25 mouse cellular contexts compared by ENCODE assay signal in the genomic region with DNA sequence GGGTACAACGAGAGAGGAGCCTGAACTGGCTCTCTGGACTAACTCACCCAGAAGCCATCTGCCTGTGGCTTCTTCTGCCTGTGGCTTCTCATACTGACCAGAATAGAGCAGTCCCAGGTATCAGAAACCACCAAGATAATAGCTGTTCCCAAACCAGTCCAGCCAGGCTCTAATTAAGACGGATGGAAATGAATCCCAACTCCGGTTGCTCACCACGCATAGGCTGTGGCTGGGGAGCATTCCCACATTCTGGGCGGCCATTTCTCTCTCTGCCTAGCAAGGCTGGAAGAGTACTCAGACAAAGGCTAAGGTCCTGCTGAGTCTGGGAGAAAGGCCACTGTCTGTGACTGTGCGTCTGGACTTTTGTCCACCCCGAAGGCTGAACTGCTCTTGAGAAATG. TPM values are rescaled to one million over a fixed set of nuclear protein-coding genes. Genes with fewer than 3 reads are reported as not detected.
A peak's percentile ranks its signal among the peaks of the same experiment; 100 is the strongest.
DNase-seq lines count a peak whose midpoint lies in the region; ATAC-seq and TF ChIP-seq lines count a peak whose summit lies in the region.
"Had no signal": no experiment of that assay in that cellular context is flagged by ENCODE, and none has a peak within 500 bp of the region (broad histone marks: within the 10 kb centered on the region; RNA-seq: fewer than 3 reads in every experiment).

No protein-coding gene starts in this region.

- no peak for TF ChIP-seq CTCF in heart, adult 2 months (IDR thresholded peaks at IDR 0.05)
- TF ChIP-seq CTCF in liver, adult 2 months (IDR thresholded peaks at IDR 0.05; ENCODE audit: low read depth, low read length) = no peak

- H3K9ac ChIP-seq in heart, adult 2 months (ENCODE audit: low read depth, low read length) = no peak overlapping the region
- H3K9ac ChIP-seq in liver, adult 2 months (ENCODE audit: low read depth, low read length) = no peak overlapping the region
- no peak overlapping the region for H3K9ac ChIP-seq in liver, embryonic 11.5 days (ENCODE audit: low read depth, low read length)
- H3K9ac ChIP-seq in intestine, embryonic 16.5 days (ENCODE audit: low read depth, low read length) = no peak overlapping the region
- H3K9ac ChIP-seq: embryonic facial prominence, embryonic 12.5 days; forebrain, postnatal 0 days; hindbrain, embryonic 12.5 days; liver, embryonic 15.5 days; lung, embryonic 15.5 days; midbrain, embryonic 15.5 days had no signal

- TF ChIP-seq EP300 in heart, adult 2 months (IDR thresholded peaks at IDR 0.05; ENCODE audit: insufficient read depth, low read depth, low read length) = no peak

- peaks cover 8% of the 10 kb centered on the region for H3K4me1 ChIP-seq in heart, adult 2 months (ENCODE audit: control insufficient read depth, insufficient read depth, low read length)
- peaks cover 17% of the 10 kb centered on the region for H3K4me1 ChIP-seq in liver, adult 2 months (ENCODE audit: control insufficient read depth, insufficient read depth, low read length)
- H3K4me1 ChIP-seq in liver, embryonic 11.5 days (replicated peaks; ENCODE audit: control insufficient read depth, insufficient read depth, low read length) = no peaks in the 10 kb centered on the region; the same call in 1 of the 2 replicates
- H3K4me1 ChIP-seq in intestine, embryonic 16.5 days (ENCODE audit: control insufficient read depth, insufficient read depth, low read length) = peaks cover 4% of the 10 kb centered on the region
- H3K4me1 ChIP-seq: liver, embryonic 15.5 days had no signal

- 75% methylated on average over 7 of the region's 7 CpGs for WGBS in heart, adult 2 months
- 71% methylated on average over 7 of the region's 7 CpGs for WGBS in liver, adult 2 months
- 66% methylated on average over 7 of the region's 7 CpGs for WGBS in liver, embryonic 11.5 days
- 77% methylated on average over 7 of the region's 7 CpGs for WGBS in intestine, embryonic 16.5 days

- no peaks in the 10 kb centered on the region for H3K9me3 ChIP-seq in liver, embryonic 11.5 days (ENCODE audit: control insufficient read depth, low read length)
- no peaks in the 10 kb centered on the region for H3K9me3 ChIP-seq in intestine, embryonic 16.5 days (ENCODE audit: control insufficient read depth, low read length)
- H3K9me3 ChIP-seq: embryonic facial prominence, embryonic 12.5 days; forebrain, embryonic 10.5 days; hindbrain, embryonic 12.5 days; liver, embryonic 15.5 days; lung, embryonic 15.5 days; midbrain, embryonic 10.5 days; midbrain, embryonic 15.5 days had no signal

- no peak for TF ChIP-seq POLR2A in heart, adult 2 months (IDR thresholded peaks at IDR 0.05; ENCODE audit: insufficient read depth, low read depth, low read length)
- no peak for TF ChIP-seq POLR2A in liver, adult 2 months (IDR thresholded peaks at IDR 0.05; ENCODE audit: extremely low read depth, insufficient read depth, low read length)

- DNase-seq in embryo, embryonic 11 days = peak; percentile 18
- no peak for DNase-seq in embryo, embryonic 10.5 days (ENCODE audit: low spot score)
- no peak for DNase-seq in heart, adult 2 months
- no peak for DNase-seq in heart, postnatal 14 days
- DNase-seq in liver, adult 2 months (ENCODE audit: extremely low read depth, low read depth, low spot score) = peak; percentile 57
- no peak for DNase-seq in liver, embryonic 11.5 days (ENCODE audit: low spot score)
- DNase-seq: adrenal gland, postnatal 36 days; gastrocnemius, postnatal 36 days; kidney, adult 9 months; kidney, postnatal 10 days; spleen, adult 18-20 months; thymus, postnatal 14 days had no signal

- H3K79me2 ChIP-seq in heart, adult 2 months (replicated peaks; ENCODE audit: control insufficient read depth, insufficient read depth, low read length) = no peaks in the 10 kb centered on the region
- peaks cover 30% of the 10 kb centered on the region for H3K79me2 ChIP-seq in liver, adult 2 months (ENCODE audit: control insufficient read depth, insufficient read depth, low read length)

- H3K27ac ChIP-seq in heart, adult 2 months = peak overlapping the region; percentile 47
- H3K27ac ChIP-seq in liver, adult 2 months (replicated peaks; ENCODE audit: insufficient read depth, low read depth, low read length) = no peak overlapping the region
- H3K27ac ChIP-seq in liver, embryonic 11.5 days (ENCODE audit: low read depth, low read length) = no peak overlapping the region
- H3K27ac ChIP-seq in intestine, embryonic 16.5 days (ENCODE audit: low read length) = no peak overlapping the region
- H3K27ac ChIP-seq: embryonic facial prominence, embryonic 12.5 days; forebrain, embryonic 10.5 days; hindbrain, embryonic 12.5 days; liver, embryonic 15.5 days; lung, embryonic 15.5 days; midbrain, embryonic 10.5 days; midbrain, embryonic 15.5 days had no signal

- H3K36me3 ChIP-seq in heart, adult 2 months (ENCODE audit: control insufficient read depth, insufficient read depth, low read length) = no peaks in the 10 kb centered on the region
- peaks cover 5% of the 10 kb centered on the region for H3K36me3 ChIP-seq in liver, adult 2 months (ENCODE audit: control insufficient read depth, insufficient read depth, low read length)
- no peaks in the 10 kb centered on the region for H3K36me3 ChIP-seq in liver, embryonic 11.5 days (ENCODE audit: control insufficient read depth, insufficient read depth, low read length)
- H3K36me3 ChIP-seq in intestine, embryonic 16.5 days (ENCODE audit: control insufficient read depth, insufficient read depth, low read length) = no peaks in the 10 kb centered on the region
- H3K36me3 ChIP-seq: embryonic facial prominence, embryonic 12.5 days; forebrain, embryonic 10.5 days; hindbrain, embryonic 12.5 days; liver, embryonic 15.5 days; lung, embryonic 15.5 days; midbrain, embryonic 10.5 days; midbrain, embryonic 15.5 days had no signal

- H3K4me2 ChIP-seq in liver, embryonic 11.5 days = no peak overlapping the region
- H3K4me2 ChIP-seq in intestine, embryonic 16.5 days (ENCODE audit: low read depth, low read length) = no peak overlapping the region
- H3K4me2 ChIP-seq: embryonic facial prominence, embryonic 12.5 days; hindbrain, embryonic 12.5 days; liver, embryonic 15.5 days; lung, embryonic 15.5 days; midbrain, embryonic 15.5 days had no signal

- no peak for ATAC-seq in liver, embryonic 11.5 days (replicated peaks; ENCODE audit: low FRiP score)
- no peak for ATAC-seq in intestine, embryonic 16.5 days
- ATAC-seq: CD4-positive, CD25-positive, alpha-beta regulatory T cell, adult 4 months; forebrain, postnatal 0 days; intestine, postnatal 0 days; midbrain, embryonic 15.5 days had no signal

- H3K27me3 ChIP-seq in heart, adult 2 months (ENCODE audit: control insufficient read depth, insufficient read depth, low read length) = no peaks in the 10 kb centered on the region
- no peaks in the 10 kb centered on the region for H3K27me3 ChIP-seq in liver, adult 2 months (ENCODE audit: control insufficient read depth, insufficient read depth, low read length)
- peaks cover 14% of the 10 kb centered on the region for H3K27me3 ChIP-seq in liver, embryonic 11.5 days (replicated peaks; ENCODE audit: control insufficient read depth, insufficient read depth, low read length)
- H3K27me3 ChIP-seq in intestine, embryonic 16.5 days (replicated peaks; ENCODE audit: control insufficient read depth, insufficient read depth, low read length) = no peaks in the 10 kb centered on the region
- H3K27me3 ChIP-seq: lung, embryonic 15.5 days; midbrain, embryonic 15.5 days had no signal

- intact Hi-C loops in heart, adult 2 months (cut with DNase I) = no loop called here
- intact Hi-C loops in heart, postnatal 14 days (cut with DNase I) = no loop called here

- no peak overlapping the region for H3K4me3 ChIP-seq in heart, adult 2 months
- H3K4me3 ChIP-seq in liver, adult 2 months (ENCODE audit: insufficient read depth, low read depth, low read length) = no peak overlapping the region
- H3K4me3 ChIP-seq in liver, embryonic 11.5 days (ENCODE audit: low read depth, low read length) = no peak overlapping the region
- no peak overlapping the region for H3K4me3 ChIP-seq in intestine, embryonic 16.5 days (ENCODE audit: low read length)
- H3K4me3 ChIP-seq: embryonic facial prominence, embryonic 12.5 days; forebrain, embryonic 10.5 days; hindbrain, embryonic 12.5 days; liver, embryonic 15.5 days; lung, embryonic 15.5 days; midbrain, embryonic 10.5 days; midbrain, embryonic 15.5 days had no signal

RNA-seq across cellular contexts. Expression of gene Fam20a, which starts 5.1 kb away (rescaled TPM):
- total RNA-seq in heart, adult 2 months (2021) = 1 to 10 TPM; 5.8 to 6.3 TPM
- 6.1 and 7.9 TPM in 2 replicates for polyA plus RNA-seq in heart, adult 2 months (2012; rRNA removed)
- 1 to 10 TPM; 5.5 to 5.7 TPM for total RNA-seq in heart, postnatal 14 days (2021)
- 6.9 and 13.2 TPM in 2 replicates for total RNA-seq in liver, adult 2 months (2014; rRNA removed)
- polyA plus RNA-seq in liver, adult 2 months (2012; rRNA removed) = 30.6 and 34.8 TPM in 2 replicates
- polyA plus RNA-seq in liver, embryonic 11.5 days (2014; fragmentation: Nextera tagmentation; extraction: Ambion mirVana) = 7.8 and 8.7 TPM in 2 replicates
- 3.3 and 3.8 TPM in 2 replicates for polyA plus RNA-seq in intestine, embryonic 16.5 days (2015; fragmentation: Nextera tagmentation; extraction: Ambion mirVana)
- total RNA-seq: megakaryocyte progenitor cell, adult 5-6 weeks; neutrophil, adult 5-6 weeks had no signal

Comparison
In these comparisons a context has a peak if more than half of its experiments do, and no peak if none do; other contexts are left out.
1. DNase-seq: peak in embryo, embryonic 11 days (single experiment) and liver, adult 2 months (single experiment); none in embryo, embryonic 10.5 days (single experiment), heart, adult 2 months (0 of 2), heart, postnatal 14 days (0 of 2) and liver, embryonic 11.5 days (single experiment).